Mouse (Mus musculus): Measurements from ENCODE around the gene Atm.

DNA sequence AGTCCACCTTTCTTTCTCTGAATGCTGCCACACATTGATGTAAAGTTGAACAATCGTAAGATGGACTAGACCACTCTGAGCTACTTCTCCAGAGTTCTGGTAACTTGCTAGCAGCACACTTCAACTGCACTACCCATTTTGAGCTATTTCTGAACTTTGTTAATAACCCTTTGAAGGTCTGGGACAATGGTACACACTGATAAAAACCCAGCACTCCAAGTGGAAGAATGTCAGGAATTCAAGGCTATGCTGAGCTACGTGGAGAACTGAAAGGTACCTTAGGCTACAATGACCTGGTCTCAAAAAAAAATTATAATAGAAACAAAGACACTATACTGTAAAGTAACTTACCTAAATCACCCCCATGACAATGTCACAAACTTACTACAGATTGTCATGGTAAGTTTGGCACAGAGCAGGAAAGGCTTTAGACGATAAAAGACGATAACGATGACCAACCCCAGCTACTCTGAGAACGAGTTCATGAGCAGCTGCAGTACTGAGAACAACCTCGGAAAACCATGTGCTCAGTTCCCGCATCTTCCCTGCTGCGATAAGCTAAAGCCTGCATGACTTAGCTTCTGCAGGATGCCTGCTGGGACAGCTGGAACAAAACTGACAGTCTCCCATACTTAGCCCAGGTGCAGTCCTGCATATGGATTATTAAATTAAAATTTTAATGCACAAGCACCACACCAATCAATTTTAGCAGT, 63.6 kb downstream of the Atm start:
- TF ChIP-seq CTCF (IDR thresholded peaks at IDR 0.05; ENCODE audit: low read depth, low read length) (no peak), POLR2A (IDR thresholded peaks at IDR 0.05; ENCODE audit: insufficient read depth, low read length) (no peak), EP300 (IDR thresholded peaks at IDR 0.05; ENCODE audit: insufficient read depth, low read depth, low read length) (no peak)
